Mouse (Mus musculus): ENCODE measurements around the gene Mtmr3. TPM values are rescaled to one million over a fixed set of nuclear protein-coding genes. Genes with fewer than 3 reads are reported as not detected.
A peak's percentile ranks its signal among the peaks of the same experiment; 100 is the strongest.

Mtmr3 gene
- polyA plus RNA-seq, 1 experiment from 2014 or later = 26.7 TPM

GRCm38 (mm10) chr11:4502206-4502605 is 92.5 kb downstream of the Mtmr3 start:
- no peak overlapping the region for H3K27ac ChIP-seq
- H3K9ac ChIP-seq = no peak overlapping the region
- no peaks in the 10 kb centered on the region for H3K27me3 ChIP-seq
- H3K4me3 ChIP-seq = no peak overlapping the region
- no peak overlapping the region for H3K4me2 ChIP-seq
- no peaks in the 10 kb centered on the region for H3K9me3 ChIP-seq
- peaks cover 62% of the 10 kb centered on the region for H3K36me3 ChIP-seq
- no peak for ATAC-seq (ENCODE audit: insufficient number of reproducible peaks, insufficient read depth, low FRiP score, low TSS enrichment, low read depth)
- 74% methylated on average over 2 of the region's 2 CpGs for WGBS
- H3K4me1 ChIP-seq = no peaks in the 10 kb centered on the region

DNA sequence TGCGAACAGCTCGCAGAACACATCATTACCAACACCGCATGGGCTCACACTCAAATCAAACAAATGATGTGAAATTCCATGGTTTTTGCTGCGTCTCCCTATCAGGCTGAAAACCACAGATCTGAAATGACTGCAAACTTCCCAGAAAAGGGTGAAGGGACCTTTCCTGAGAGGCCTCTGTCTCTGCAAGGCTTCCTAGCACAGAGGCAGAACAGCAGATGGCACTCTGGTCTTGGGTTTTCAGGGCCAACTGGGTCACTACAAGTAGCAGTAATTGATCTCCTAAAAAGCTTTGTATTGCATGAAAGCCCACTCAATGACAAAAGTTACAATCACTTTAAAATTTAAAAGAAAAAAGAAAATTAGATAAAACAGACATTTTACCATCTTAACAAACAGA is 93.8 kb downstream of the Mtmr3 start:
- 95% methylated on average over 4 of the region's 4 CpGs for WGBS
- Histone ChIP-seq H3K9ac (no peak overlapping the region), H3K9me3 (no peaks in the 10 kb centered on the region), H3K4me1 (no peaks in the 10 kb centered on the region), H3K4me3 (no peak overlapping the region), H3K27ac (no peak overlapping the region), H3K36me3 (peaks cover 62% of the 10 kb centered on the region), H3K4me2 (no peak overlapping the region), H3K27me3 (no peaks in the 10 kb centered on the region)
- no peak for ATAC-seq (ENCODE audit: insufficient number of reproducible peaks, insufficient read depth, low FRiP score, low TSS enrichment, low read depth)

DNA sequence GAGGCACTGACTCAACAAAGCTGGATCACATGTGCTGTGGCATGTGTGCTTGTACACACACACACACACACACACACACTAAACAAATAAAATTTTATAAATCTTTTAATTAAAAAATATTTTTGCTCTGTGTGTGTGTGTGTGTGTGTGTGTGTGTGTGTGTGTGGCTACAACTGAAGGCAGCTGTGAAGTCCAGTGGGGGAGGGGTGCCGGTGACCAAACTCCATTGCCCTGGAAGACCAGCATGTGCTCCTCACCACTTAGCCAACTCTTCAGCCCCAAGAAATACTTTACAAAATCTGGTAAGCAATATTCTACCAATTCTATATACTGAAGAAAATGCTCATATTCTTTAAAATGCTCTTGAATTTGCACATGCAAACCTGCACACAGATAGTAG is 94.4 kb downstream of the Mtmr3 start:
- Histone ChIP-seq H3K9ac (no peak overlapping the region), H3K4me1 (no peaks in the 10 kb centered on the region), H3K9me3 (no peaks in the 10 kb centered on the region), H3K27ac (no peak overlapping the region), H3K4me3 (no peak overlapping the region), H3K4me2 (no peak overlapping the region), H3K36me3 (peaks cover 60% of the 10 kb centered on the region), H3K27me3 (no peaks in the 10 kb centered on the region)
- ATAC-seq (ENCODE audit: insufficient number of reproducible peaks, insufficient read depth, low FRiP score, low TSS enrichment, low read depth) = no peak
- WGBS = 89% methylated on average over 1 of the region's 1 CpGs

DNA sequence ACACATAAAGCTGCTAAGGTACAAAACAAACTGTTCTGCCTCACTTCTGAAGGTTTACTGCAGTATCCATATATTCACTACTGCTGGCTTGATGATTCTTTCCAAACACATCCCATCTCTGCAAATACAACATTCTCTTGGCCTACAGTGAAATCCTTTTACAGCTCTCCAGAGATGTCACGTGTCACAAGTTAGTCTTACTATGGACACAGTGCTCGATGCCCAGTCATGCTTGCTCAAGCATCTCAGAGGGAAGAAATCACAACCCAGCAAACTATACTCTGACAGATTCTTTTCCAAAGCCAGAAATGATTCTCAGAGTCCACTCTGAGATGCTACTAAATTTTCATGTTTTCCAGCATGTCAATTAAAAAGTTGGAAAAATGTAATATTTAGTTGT is 95.2 kb downstream of the Mtmr3 start:
- Histone ChIP-seq H3K9me3 (no peaks in the 10 kb centered on the region), H3K36me3 (peaks cover 60% of the 10 kb centered on the region), H3K27ac (no peak overlapping the region), H3K9ac (no peak overlapping the region), H3K4me2 (no peak overlapping the region), H3K4me1 (no peaks in the 10 kb centered on the region), H3K4me3 (no peak overlapping the region), H3K27me3 (no peaks in the 10 kb centered on the region)
- ATAC-seq (ENCODE audit: insufficient number of reproducible peaks, insufficient read depth, low FRiP score, low TSS enrichment, low read depth) = no peak
- 87% methylated on average over 2 of the region's 2 CpGs for WGBS

DNA sequence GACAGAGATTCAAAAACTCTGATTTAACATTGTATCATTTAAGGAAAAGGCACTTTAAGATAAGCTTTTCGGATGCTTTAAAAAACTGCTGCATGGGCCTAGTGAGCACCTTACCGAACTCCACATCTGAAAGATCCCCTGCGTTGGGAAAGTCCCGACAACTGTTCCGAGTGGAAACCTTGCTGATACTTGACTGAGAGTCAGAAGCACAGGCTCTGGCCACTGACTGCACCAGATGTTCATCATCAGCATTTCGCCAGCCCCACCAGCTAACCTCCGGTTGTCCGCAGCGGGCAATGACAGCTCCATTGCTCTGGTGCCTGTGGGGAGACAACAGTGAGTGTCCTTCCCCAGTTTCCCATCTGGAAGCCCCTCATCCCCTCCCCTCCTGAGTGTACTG is 95.9 kb downstream of the Mtmr3 start:
- H3K27me3 ChIP-seq = no peaks in the 10 kb centered on the region
- no peaks in the 10 kb centered on the region for H3K9me3 ChIP-seq
- no peak overlapping the region for H3K9ac ChIP-seq
- peaks cover 56% of the 10 kb centered on the region for H3K36me3 ChIP-seq
- no peak overlapping the region for H3K4me3 ChIP-seq
- no peaks in the 10 kb centered on the region for H3K4me1 ChIP-seq
- WGBS = 86% methylated on average over 9 of the region's 9 CpGs
- H3K4me2 ChIP-seq = no peak overlapping the region
- no peak overlapping the region for H3K27ac ChIP-seq
- no peak for ATAC-seq (ENCODE audit: insufficient number of reproducible peaks, insufficient read depth, low FRiP score, low TSS enrichment, low read depth)

GRCm38 (mm10) chr11:4497501-4498118 is 97.1 kb downstream of the Mtmr3 start:
- Histone ChIP-seq H3K36me3 (peaks cover 63% of the 10 kb centered on the region), H3K4me1 (no peaks in the 10 kb centered on the region), H3K27me3 (no peaks in the 10 kb centered on the region), H3K27ac (no peak overlapping the region), H3K4me2 (no peak overlapping the region), H3K4me3 (no peak overlapping the region), H3K9ac (no peak overlapping the region), H3K9me3 (no peaks in the 10 kb centered on the region)
- no peak for ATAC-seq (ENCODE audit: insufficient number of reproducible peaks, insufficient read depth, low FRiP score, low TSS enrichment, low read depth)
- 80% methylated on average over 10 of the region's 10 CpGs for WGBS

GRCm38 (mm10) chr11:4495021-4495540 is 99.6 kb downstream of the Mtmr3 start:
- Histone ChIP-seq H3K36me3 (peaks cover 77% of the 10 kb centered on the region), H3K9ac (no peak overlapping the region), H3K4me1 (no peaks in the 10 kb centered on the region), H3K9me3 (no peaks in the 10 kb centered on the region), H3K4me3 (no peak overlapping the region), H3K27me3 (no peaks in the 10 kb centered on the region), H3K4me2 (no peak overlapping the region), H3K27ac (no peak overlapping the region)
- ATAC-seq (ENCODE audit: insufficient number of reproducible peaks, insufficient read depth, low FRiP score, low TSS enrichment, low read depth) = no peak
- 90% methylated on average over 4 of the region's 4 CpGs for WGBS

- ATAC-seq (ENCODE audit: insufficient number of reproducible peaks, insufficient read depth, low FRiP score, low TSS enrichment, low read depth) = no peak
- Histone ChIP-seq H3K36me3 (peaks cover 92% of the 10 kb centered on the region), H3K9ac (no peak overlapping the region), H3K9me3 (no peaks in the 10 kb centered on the region), H3K27ac (no peak overlapping the region), H3K4me2 (no peak overlapping the region), H3K27me3 (no peaks in the 10 kb centered on the region), H3K4me3 (no peak overlapping the region), H3K4me1 (peaks cover 6% of the 10 kb centered on the region; the same call in 1 of the 2 replicates)
- 85% methylated on average over 4 of the region's 4 CpGs for WGBS
Measured at GRCm38 (mm10) chr11:4489207-4489606, 105.5 kb downstream of the Mtmr3 start.

- H3K4me1 ChIP-seq = peaks cover 6% of the 10 kb centered on the region; the same call in 1 of the 2 replicates
- H3K4me2 ChIP-seq = no peak overlapping the region
- no peaks in the 10 kb centered on the region for H3K9me3 ChIP-seq
- H3K27me3 ChIP-seq = no peaks in the 10 kb centered on the region
- ATAC-seq (ENCODE audit: insufficient number of reproducible peaks, insufficient read depth, low FRiP score, low TSS enrichment, low read depth) = no peak
- whole genome bisulfite sequencing = 92% methylated on average over 2 of the region's 2 CpGs
- H3K27ac ChIP-seq = no peak overlapping the region
- H3K4me3 ChIP-seq = no peak overlapping the region
- no peak overlapping the region for H3K9ac ChIP-seq
- peaks cover 95% of the 10 kb centered on the region for H3K36me3 ChIP-seq
Measured at GRCm38 (mm10) chr11:4488798-4489197, 105.9 kb downstream of the Mtmr3 start.

- Histone ChIP-seq H3K4me1 (peaks cover 6% of the 10 kb centered on the region; the same call in 1 of the 2 replicates), H3K36me3 (peaks cover 97% of the 10 kb centered on the region), H3K27ac (no peak overlapping the region), H3K9me3 (no peaks in the 10 kb centered on the region), H3K9ac (no peak overlapping the region), H3K4me3 (no peak overlapping the region), H3K27me3 (no peaks in the 10 kb centered on the region), H3K4me2 (no peak overlapping the region)
- WGBS = 94% methylated on average over 13 of the region's 13 CpGs
- ATAC-seq (ENCODE audit: insufficient number of reproducible peaks, insufficient read depth, low FRiP score, low TSS enrichment, low read depth) = no peak
Measured at GRCm38 (mm10) chr11:4488367-4488766, 106.3 kb downstream of the Mtmr3 start.

GRCm38 (mm10) chr11:4487401-4487965 is 107.2 kb downstream of the Mtmr3 start:
- Histone ChIP-seq H3K27ac (no peak overlapping the region), H3K4me3 (no peak overlapping the region), H3K4me2 (no peak overlapping the region), H3K4me1 (peaks cover 6% of the 10 kb centered on the region; the same call in 1 of the 2 replicates), H3K36me3 (peaks cover 97% of the 10 kb centered on the region), H3K9me3 (no peaks in the 10 kb centered on the region), H3K27me3 (no peaks in the 10 kb centered on the region), H3K9ac (no peak overlapping the region)
- 83% methylated on average over 8 of the region's 8 CpGs for WGBS
- ATAC-seq (ENCODE audit: insufficient number of reproducible peaks, insufficient read depth, low FRiP score, low TSS enrichment, low read depth) = 0 out of 2 replicates have a peak, but pooled peaks have one; percentile 37

DNA sequence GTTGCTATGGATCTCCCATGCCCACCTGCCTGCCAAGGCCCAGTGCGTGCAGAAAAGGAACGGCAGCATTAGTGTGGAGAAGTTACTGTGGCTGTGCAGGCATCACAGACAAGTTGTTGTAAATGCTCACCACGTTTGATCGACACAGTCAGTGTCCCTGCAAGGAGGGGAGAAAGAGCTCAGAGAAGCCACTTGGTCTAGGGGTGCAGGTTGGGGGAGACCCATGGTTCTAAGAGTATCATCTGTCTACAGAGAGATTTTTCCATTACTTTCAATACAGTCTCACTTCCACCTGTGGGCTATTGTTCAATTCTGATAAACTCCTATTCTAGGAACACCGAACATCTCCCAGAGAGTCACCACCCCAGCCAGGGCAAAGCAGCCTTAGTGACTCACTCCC is 110.1 kb downstream of the Mtmr3 start:
- Histone ChIP-seq H3K4me3 (no peak overlapping the region), H3K9ac (no peak overlapping the region), H3K27me3 (no peaks in the 10 kb centered on the region), H3K27ac (no peak overlapping the region), H3K4me2 (no peak overlapping the region), H3K4me1 (peaks cover 6% of the 10 kb centered on the region; the same call in 1 of the 2 replicates), H3K36me3 (peaks cover 95% of the 10 kb centered on the region), H3K9me3 (no peaks in the 10 kb centered on the region)
- 93% methylated on average over 5 of the region's 5 CpGs for WGBS
- no peak for ATAC-seq (ENCODE audit: insufficient number of reproducible peaks, insufficient read depth, low FRiP score, low TSS enrichment, low read depth)

All from embryonic facial prominence, embryonic 13.5 days (tissue).